Mouse (Mus musculus) limb, embryonic 15.5 days (tissue): ENCODE measurements around the gene Gm2001. TPM values are rescaled to one million over a fixed set of nuclear protein-coding genes. Genes with fewer than 3 reads are reported as not detected.
"Not testable (repeated sequence)": the region's sequence is repeated elsewhere in the genome, so short reads cannot be mapped to it uniquely, and the experiment has no call there.

ENCODE experiments used
- ATAC-seq: fragments of 200-750 bp; cut with Nextera tagmentation; 2 replicates; pipeline ENCODE4 v1.8.0; 2017; ENCODE audit warnings: low read depth, moderate TSS enrichment; ENCODE audit not compliant: insufficient number of reproducible peaks, low FRiP score, low TSS enrichment
- H3K27ac ChIP-seq: fragments of 300-500 bp; sonication (generic); 2 replicates; pipeline ENCODE4 v1.5.1; 2015; ENCODE audit warnings: moderate library complexity, mild to moderate bottlenecking, inconsistent platforms
- H3K27me3 ChIP-seq: fragments of 300-500 bp; sonication (generic); 2 replicates; pipeline ENCODE4 v1.6.1; 2015; ENCODE audit warnings: inconsistent platforms
- H3K36me3 ChIP-seq: fragments of 300-500 bp; sonication (generic); 2 replicates; pipeline ENCODE4 v1.6.1; 2015; ENCODE audit warnings: inconsistent platforms
- H3K4me1 ChIP-seq: fragments of 300-500 bp; sonication (generic); 2 replicates; pipeline ENCODE4 v1.6.1; 2015; ENCODE audit warnings: inconsistent platforms
- H3K4me2 ChIP-seq: fragments of 300-500 bp; sonication (generic); 2 replicates; pipeline ENCODE4 v1.6.1; 2015; ENCODE audit warnings: mild to moderate bottlenecking, inconsistent platforms
- H3K4me3 ChIP-seq: fragments of 300-500 bp; sonication (generic); 2 replicates; pipeline ENCODE4 v1.5.1; 2015; ENCODE audit warnings: mild to moderate bottlenecking, inconsistent platforms
- H3K9ac ChIP-seq: fragments of 300-500 bp; sonication (generic); 2 replicates; pipeline ENCODE4 v1.6.1; 2015; ENCODE audit warnings: inconsistent platforms
- H3K9me3 ChIP-seq: fragments of 300-500 bp; sonication (generic); 2 replicates; pipeline ENCODE4 v1.6.1; 2016; ENCODE audit warnings: inconsistent platforms
- WGBS: fragments of 180-500 bp; shearing (Covaris S2); methylation state at CpG from one replicate; pipeline ENCODE4 v1.1.7; 2015; 5-methylcytosine and 5-hydroxymethylcytosine counted together
- polyA plus RNA-seq: library from polyadenylated mRNA; unstranded; fragments of >200 nt; fragmentation: Nextera tagmentation; extraction: Ambion mirVana; gene quantifications from 2 replicates; pipeline ENCODE4 v1.2.1, GENCODE M21; 2015

The Gm2001 gene
- not detected in 2 replicates for polyA plus RNA-seq

DNA sequence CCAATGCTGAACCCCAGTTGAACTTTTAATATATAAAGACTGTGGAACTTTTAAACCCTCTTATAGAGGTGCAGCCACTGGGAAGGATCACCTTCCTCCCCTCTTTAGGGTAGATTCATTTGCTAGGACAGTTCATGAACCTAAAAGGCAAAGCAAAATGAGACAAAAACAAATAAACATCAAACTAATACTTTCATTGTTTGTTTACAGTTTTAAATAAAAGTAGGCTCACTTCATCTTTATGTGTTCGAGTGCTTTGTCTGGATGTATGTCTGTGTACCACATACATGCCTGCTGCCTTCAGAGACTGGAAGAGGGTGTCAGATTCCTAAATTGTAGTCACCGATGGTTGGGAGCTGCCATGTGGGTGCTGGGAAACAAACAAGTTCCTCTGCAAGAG is at the start of gene Gm2001:
Gm2001 (minus strand) TSS at position 101 of the 400 bp plus-strand sequence.
- H3K9me3 ChIP-seq, H3K27ac ChIP-seq, ATAC-seq, H3K36me3 ChIP-seq, H3K4me3 ChIP-seq, H3K9ac ChIP-seq, H3K4me1 ChIP-seq, H3K27me3 ChIP-seq, H3K4me2 ChIP-seq: not testable (repeated sequence)
- WGBS = 78% methylated on average over 2 of the region's 2 CpGs

- not testable (repeated sequence) for H3K27me3 ChIP-seq, H3K4me3 ChIP-seq, H3K4me1 ChIP-seq, H3K9me3 ChIP-seq, H3K36me3 ChIP-seq, H3K27ac ChIP-seq, ATAC-seq, H3K4me2 ChIP-seq, H3K9ac ChIP-seq
- WGBS = 81% methylated on average over 5 of the region's 5 CpGs
Measured at GRCm38 (mm10) chr12:87873772-87874171, 31.6 kb upstream of the Gm2001 start, which contains the start of gene Gm2016. Gene Gm2016 (plus strand): TSS chr12:87874072.

DNA sequence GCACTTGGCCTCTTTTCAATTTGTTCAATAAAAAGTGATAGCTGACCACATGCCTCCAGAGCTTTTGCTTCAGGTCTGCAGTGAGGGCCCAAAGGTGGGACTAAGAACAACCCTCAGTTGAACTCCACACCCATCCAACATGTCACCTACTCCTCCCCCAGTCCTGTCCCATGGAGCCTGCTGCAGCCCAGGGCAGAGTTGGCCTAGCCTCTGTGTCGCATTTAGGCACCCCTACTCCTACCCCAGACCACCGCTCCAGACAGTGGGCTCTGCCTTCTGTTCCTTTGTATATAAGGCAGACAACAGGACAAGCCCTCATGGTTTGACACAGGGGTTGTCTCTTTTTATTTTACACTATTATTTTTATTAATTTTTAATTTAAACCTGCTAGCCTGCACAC is 21.9 kb upstream of the Gm2001 start:
- H3K9ac ChIP-seq, H3K4me3 ChIP-seq, H3K27me3 ChIP-seq, H3K9me3 ChIP-seq, H3K4me2 ChIP-seq, H3K27ac ChIP-seq, H3K4me1 ChIP-seq, H3K36me3 ChIP-seq: not testable (repeated sequence)
- 81% methylated on average over 2 of the region's 2 CpGs for WGBS
- ATAC-seq = 0 out of 2 replicates have a peak, but pooled peaks have one; percentile 7

DNA sequence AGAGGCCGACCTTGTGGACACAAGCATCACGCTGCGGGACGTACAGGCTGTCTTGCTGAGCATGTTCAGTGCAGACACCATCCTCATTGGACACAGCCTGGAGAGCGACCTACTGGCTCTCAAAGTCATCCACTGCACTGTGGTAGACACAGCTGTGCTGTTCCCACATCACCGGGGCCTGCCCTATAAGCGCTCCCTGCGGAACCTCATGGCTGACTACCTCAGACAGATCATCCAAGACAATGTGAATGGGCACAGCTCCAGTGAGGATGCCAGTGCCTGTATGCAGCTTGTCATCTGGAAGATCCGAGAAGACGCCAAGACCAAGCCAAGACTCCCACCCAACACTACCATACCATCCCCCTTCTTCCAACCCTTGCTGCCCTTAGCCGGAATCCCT is 21.5 kb upstream of the Gm2001 start:
- not testable (repeated sequence) for H3K27me3 ChIP-seq, H3K36me3 ChIP-seq, H3K4me1 ChIP-seq, H3K4me3 ChIP-seq, H3K9ac ChIP-seq, H3K27ac ChIP-seq, H3K4me2 ChIP-seq, H3K9me3 ChIP-seq
- 0 out of 2 replicates have a peak, but pooled peaks have one; percentile 40 for ATAC-seq
- WGBS = 93% methylated on average over 10 of the region's 11 CpGs

- not testable (repeated sequence) for ATAC-seq, H3K4me2 ChIP-seq, H3K9me3 ChIP-seq, H3K27me3 ChIP-seq, H3K36me3 ChIP-seq, H3K27ac ChIP-seq, H3K9ac ChIP-seq, H3K4me1 ChIP-seq, H3K4me3 ChIP-seq
- 82% methylated on average over 23 of the region's 23 CpGs for WGBS
Measured at GRCm38 (mm10) chr12:87861740-87862692, 19.9 kb upstream of the Gm2001 start.

GRCm38 (mm10) chr12:87856067-87856466 is 13.9 kb upstream of the Gm2001 start:
- not testable (repeated sequence) for H3K9ac ChIP-seq

GRCm38 (mm10) chr12:87850657-87851056 is 8.5 kb upstream of the Gm2001 start:
- not testable (repeated sequence) for H3K9ac ChIP-seq, H3K27me3 ChIP-seq, H3K27ac ChIP-seq, H3K9me3 ChIP-seq, H3K4me2 ChIP-seq, H3K4me3 ChIP-seq, ATAC-seq, H3K4me1 ChIP-seq, H3K36me3 ChIP-seq
- no CpG with 5 or more reads among the region's 2 CpGs for WGBS

More at GRCm38 (mm10) chr12:87856067-87856466, 13.9 kb upstream of the Gm2001 start:
- not testable (repeated sequence) for H3K27ac ChIP-seq, H3K4me1 ChIP-seq, H3K36me3 ChIP-seq, H3K4me3 ChIP-seq, H3K27me3 ChIP-seq, H3K9me3 ChIP-seq, H3K4me2 ChIP-seq
- 76% methylated on average over 1 of the region's 1 CpGs for WGBS
- ATAC-seq = peak; percentile 14; the same call in 1 of the 2 replicates

DNA sequence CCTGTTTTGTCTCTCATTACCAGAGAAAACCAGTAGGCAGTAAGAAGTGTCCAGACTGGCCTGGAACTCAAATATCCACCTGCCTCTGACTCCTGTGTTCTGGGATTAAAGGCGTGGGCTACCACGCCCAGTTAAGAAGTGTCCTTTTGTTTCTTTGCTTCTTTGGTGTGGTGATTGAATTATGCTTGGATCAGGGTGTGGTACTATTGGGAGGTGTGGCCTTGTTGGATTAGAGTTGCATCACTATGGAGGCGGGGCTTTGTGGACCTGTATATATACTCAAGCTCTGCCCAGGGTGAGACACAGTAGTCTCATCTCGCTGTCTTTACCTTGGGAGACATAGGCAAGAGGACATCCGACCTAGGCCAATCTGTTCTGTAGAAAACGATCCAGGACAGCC is 25.9 kb downstream of the Gm2001 start, which contains the start of gene BB287469:
BB287469 (plus strand) TSS at position 301 of the 400 bp plus-strand sequence.
- WGBS = 83% methylated on average over 6 of the region's 6 CpGs
- H3K4me2 ChIP-seq, H3K4me1 ChIP-seq, H3K36me3 ChIP-seq, H3K9me3 ChIP-seq, ATAC-seq, H3K27me3 ChIP-seq, H3K4me3 ChIP-seq, H3K9ac ChIP-seq, H3K27ac ChIP-seq: not testable (repeated sequence)

DNA sequence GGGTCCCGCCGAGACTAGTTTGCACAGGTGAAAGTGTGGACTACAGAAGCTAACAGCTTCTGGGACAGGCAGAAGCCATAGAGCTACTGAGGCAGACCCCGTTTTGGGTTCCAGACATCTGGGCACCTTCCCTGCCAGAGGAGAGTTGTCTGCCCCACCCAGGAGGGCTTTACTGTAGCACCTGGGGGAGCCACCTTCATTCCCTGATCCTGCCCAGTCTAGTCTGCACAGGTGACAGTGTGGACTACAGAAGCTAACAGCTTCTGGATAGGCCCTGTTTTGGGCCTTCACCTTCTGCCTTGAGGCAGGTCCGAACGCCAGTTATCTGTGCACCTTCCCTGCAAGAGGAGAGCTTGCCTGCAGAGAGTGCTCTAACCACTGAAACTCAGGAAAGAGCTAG is 44.2 kb downstream of the Gm2001 start:
- ATAC-seq, H3K27me3 ChIP-seq, H3K4me2 ChIP-seq, H3K4me1 ChIP-seq, H3K9ac ChIP-seq, H3K4me3 ChIP-seq, H3K36me3 ChIP-seq, H3K27ac ChIP-seq, H3K9me3 ChIP-seq: not testable (repeated sequence)
- 89% methylated on average over 5 of the region's 5 CpGs for WGBS

GRCm38 (mm10) chr12:87795212-87795611 is 46.9 kb downstream of the Gm2001 start, which contains the start of gene Gm21936:
Gene Gm21936 (plus strand): TSS chr12:87795512.
- not testable (repeated sequence) for H3K4me1 ChIP-seq, H3K36me3 ChIP-seq, H3K9me3 ChIP-seq, H3K27ac ChIP-seq, H3K4me2 ChIP-seq, H3K9ac ChIP-seq, H3K4me3 ChIP-seq, H3K27me3 ChIP-seq, ATAC-seq
- 75% methylated on average over 1 of the region's 1 CpGs for WGBS
